Mouse (Mus musculus) heart, embryonic 15.5 days (tissue): ENCODE data around the gene Cabcoco1. TPM values are rescaled to one million over a fixed set of nuclear protein-coding genes. Genes with fewer than 3 reads are reported as not detected.

Experiments
- ATAC-seq: fragments of 200-750 bp; cut with Nextera tagmentation; replicated peaks from 2 replicates; pipeline ENCODE4 v1.8.0; 2017; ENCODE audit warnings: low read depth, moderate TSS enrichment; ENCODE audit not compliant: insufficient number of reproducible peaks, insufficient read depth, low FRiP score
- H3K27ac ChIP-seq: fragments of 300-500 bp; sonication (generic); 2 replicates; pipeline ENCODE4 v1.5.1; 2015; ENCODE audit warnings: mild to moderate bottlenecking, inconsistent platforms
- H3K27me3 ChIP-seq: fragments of 300-500 bp; sonication (generic); 2 replicates; pipeline ENCODE4 v1.6.1; 2015; ENCODE audit warnings: inconsistent platforms
- H3K36me3 ChIP-seq: fragments of 300-500 bp; sonication (generic); 2 replicates; pipeline ENCODE4 v1.6.1; 2015; ENCODE audit warnings: mild to moderate bottlenecking, inconsistent platforms
- H3K4me1 ChIP-seq: fragments of 300-500 bp; sonication (generic); replicated peaks from 2 replicates; pipeline ENCODE4 v1.6.1; 2015; ENCODE audit warnings: inconsistent platforms
- H3K4me2 ChIP-seq: fragments of 300-500 bp; sonication (generic); 2 replicates; pipeline ENCODE4 v1.6.1; 2015; ENCODE audit warnings: inconsistent platforms, mild to moderate bottlenecking, moderate library complexity
- H3K4me3 ChIP-seq: fragments of 300-500 bp; sonication (generic); 2 replicates; pipeline ENCODE4 v1.5.1; 2015; ENCODE audit warnings: mild to moderate bottlenecking, inconsistent platforms
- H3K9ac ChIP-seq: fragments of 300-500 bp; sonication (generic); 2 replicates; pipeline ENCODE4 v1.6.1; 2015; ENCODE audit warnings: mild to moderate bottlenecking, inconsistent platforms
- H3K9me3 ChIP-seq: fragments of 300-500 bp; sonication (generic); replicated peaks from 2 replicates; pipeline ENCODE4 v1.6.1; 2016; ENCODE audit warnings: inconsistent platforms
- WGBS: fragments of 180-500 bp; shearing (Covaris S2); methylation state at CpG from one replicate; pipeline ENCODE4 v1.1.7; 2015; ENCODE audit warnings: mixed read lengths; 5-methylcytosine and 5-hydroxymethylcytosine counted together
- polyA plus RNA-seq: library from polyadenylated mRNA; unstranded; fragments of >200 nt; fragmentation: Nextera tagmentation; extraction: Ambion mirVana; gene quantifications from 2 replicates; pipeline ENCODE4 v1.2.1, GENCODE M21; 2015

The Cabcoco1 gene
- polyA plus RNA-seq, 1 experiment from 2014 or later = 40.6 TPM

- H3K4me2 ChIP-seq = peak overlapping the region; percentile 23; the same call in 1 of the 2 replicates
- ATAC-seq = 0 out of 2 replicates have a peak, but pooled peaks have one; percentile 15
These were observed 95.6 kb downstream of the Cabcoco1 start for GRCm38 (mm10) chr10:68445876-68446796.

GRCm38 (mm10) chr10:68445244-68445811, 96.4 kb downstream of the Cabcoco1 start:
- ATAC-seq = no peak
- WGBS = 67% methylated on average over 8 of the region's 8 CpGs
- Histone ChIP-seq H3K9ac (no peak overlapping the region), H3K4me3 (no peak overlapping the region), H3K4me2 (peak overlapping the region; percentile 23; the same call in 1 of the 2 replicates), H3K36me3 (no peaks in the 10 kb centered on the region), H3K4me1 (peaks cover 22% of the 10 kb centered on the region), H3K27ac (peak overlapping the region; percentile 71; the same call in 1 of the 2 replicates), H3K27me3 (no peaks in the 10 kb centered on the region), H3K9me3 (no peaks in the 10 kb centered on the region)

More at GRCm38 (mm10) chr10:68445876-68446796, 95.6 kb downstream of the Cabcoco1 start:
- no peak overlapping the region for H3K4me3 ChIP-seq
- no peaks in the 10 kb centered on the region for H3K9me3 ChIP-seq
- H3K36me3 ChIP-seq = no peaks in the 10 kb centered on the region
- peak overlapping the region; percentile 71 for H3K27ac ChIP-seq
- peaks cover 22% of the 10 kb centered on the region for H3K4me1 ChIP-seq
- 23% methylated on average over 15 of the region's 15 CpGs for WGBS
- no peak overlapping the region; the same call in 1 of the 2 replicates for H3K9ac ChIP-seq
- H3K27me3 ChIP-seq = no peaks in the 10 kb centered on the region

GRCm38 (mm10) chr10:68444361-68445114, 97.2 kb downstream of the Cabcoco1 start:
- ATAC-seq = no peak
- Histone ChIP-seq H3K27me3 (no peaks in the 10 kb centered on the region), H3K4me3 (no peak overlapping the region), H3K36me3 (no peaks in the 10 kb centered on the region), H3K4me1 (peaks cover 22% of the 10 kb centered on the region), H3K9ac (no peak overlapping the region), H3K27ac (no peak overlapping the region), H3K4me2 (no peak overlapping the region), H3K9me3 (no peaks in the 10 kb centered on the region)
- 78% methylated on average over 14 of the region's 14 CpGs for WGBS

GRCm38 (mm10) chr10:68443132-68443531, 98.6 kb downstream of the Cabcoco1 start:
- H3K4me3 ChIP-seq = no peak overlapping the region
- H3K4me2 ChIP-seq = peak overlapping the region; percentile 33
- 0 out of 2 replicates have a peak overlapping the region, but pooled peaks have one; percentile 15 for H3K27ac ChIP-seq
- no peaks in the 10 kb centered on the region for H3K36me3 ChIP-seq
- no peaks in the 10 kb centered on the region for H3K27me3 ChIP-seq
- no peaks in the 10 kb centered on the region for H3K9me3 ChIP-seq
- no peak for ATAC-seq
- no peak overlapping the region for H3K9ac ChIP-seq
- peaks cover 22% of the 10 kb centered on the region for H3K4me1 ChIP-seq
- WGBS = 11% methylated on average over 7 of the region's 7 CpGs

GRCm38 (mm10) chr10:68442713-68443112, 99.0 kb downstream of the Cabcoco1 start:
- 27% methylated on average over 3 of the region's 3 CpGs for WGBS
- 0 out of 2 replicates have a peak overlapping the region, but pooled peaks have one; percentile 15 for H3K27ac ChIP-seq
- H3K27me3 ChIP-seq = no peaks in the 10 kb centered on the region
- H3K4me1 ChIP-seq = peaks cover 22% of the 10 kb centered on the region
- H3K9ac ChIP-seq = no peak overlapping the region
- H3K9me3 ChIP-seq = no peaks in the 10 kb centered on the region
- H3K4me2 ChIP-seq = peak overlapping the region; percentile 33
- H3K4me3 ChIP-seq = no peak overlapping the region
- no peak for ATAC-seq
- no peaks in the 10 kb centered on the region for H3K36me3 ChIP-seq

GRCm38 (mm10) chr10:68441931-68442662, 99.6 kb downstream of the Cabcoco1 start:
- no peak for ATAC-seq
- 64% methylated on average over 10 of the region's 10 CpGs for WGBS
- H3K4me2 ChIP-seq = no peak overlapping the region
- peaks cover 22% of the 10 kb centered on the region for H3K4me1 ChIP-seq
- no peak overlapping the region for H3K9ac ChIP-seq
- no peaks in the 10 kb centered on the region for H3K36me3 ChIP-seq
- H3K27ac ChIP-seq = no peak overlapping the region
- no peak overlapping the region for H3K4me3 ChIP-seq
- no peaks in the 10 kb centered on the region for H3K9me3 ChIP-seq
- no peaks in the 10 kb centered on the region for H3K27me3 ChIP-seq

- WGBS = 79% methylated on average over 8 of the region's 8 CpGs
These were observed 101.2 kb downstream of the Cabcoco1 start for GRCm38 (mm10) chr10:68440515-68440914.

GRCm38 (mm10) chr10:68435754-68436153, 105.9 kb downstream of the Cabcoco1 start:
- ATAC-seq = no peak

More at GRCm38 (mm10) chr10:68440515-68440914, 101.2 kb downstream of the Cabcoco1 start:
- Histone ChIP-seq H3K4me2 (no peak overlapping the region), H3K36me3 (no peaks in the 10 kb centered on the region; the same call in 1 of the 2 replicates), H3K9me3 (no peaks in the 10 kb centered on the region), H3K9ac (no peak overlapping the region), H3K27me3 (no peaks in the 10 kb centered on the region), H3K4me1 (peaks cover 12% of the 10 kb centered on the region), H3K27ac (no peak overlapping the region), H3K4me3 (no peak overlapping the region)
- no peak for ATAC-seq

GRCm38 (mm10) chr10:68435001-68435560, 106.6 kb downstream of the Cabcoco1 start:
- H3K4me1 ChIP-seq = no peaks in the 10 kb centered on the region
- no peaks in the 10 kb centered on the region for H3K27me3 ChIP-seq
- no peak overlapping the region for H3K4me2 ChIP-seq
- WGBS = 82% methylated on average over 13 of the region's 13 CpGs
- no peaks in the 10 kb centered on the region; the same call in 1 of the 2 replicates for H3K36me3 ChIP-seq
- no peak overlapping the region for H3K9ac ChIP-seq
- H3K27ac ChIP-seq = no peak overlapping the region
- H3K4me3 ChIP-seq = no peak overlapping the region
- no peak for ATAC-seq
- H3K9me3 ChIP-seq = no peaks in the 10 kb centered on the region

More at GRCm38 (mm10) chr10:68435754-68436153, 105.9 kb downstream of the Cabcoco1 start:
- Histone ChIP-seq H3K36me3 (no peaks in the 10 kb centered on the region; the same call in 1 of the 2 replicates), H3K4me3 (no peak overlapping the region), H3K27ac (no peak overlapping the region), H3K9me3 (no peaks in the 10 kb centered on the region), H3K27me3 (no peaks in the 10 kb centered on the region), H3K4me2 (no peak overlapping the region), H3K4me1 (no peaks in the 10 kb centered on the region), H3K9ac (no peak overlapping the region)
- WGBS = 80% methylated on average over 7 of the region's 7 CpGs

- WGBS = 82% methylated on average over 9 of the region's 9 CpGs
These were observed 107.6 kb downstream of the Cabcoco1 start for GRCm38 (mm10) chr10:68434045-68434639.

More at GRCm38 (mm10) chr10:68434045-68434639, 107.6 kb downstream of the Cabcoco1 start:
- no peaks in the 10 kb centered on the region for H3K9me3 ChIP-seq
- no peak overlapping the region for H3K27ac ChIP-seq
- no peaks in the 10 kb centered on the region; the same call in 1 of the 2 replicates for H3K36me3 ChIP-seq
- H3K4me2 ChIP-seq = no peak overlapping the region
- no peaks in the 10 kb centered on the region for H3K27me3 ChIP-seq
- no peaks in the 10 kb centered on the region for H3K4me1 ChIP-seq
- ATAC-seq = no peak
- no peak overlapping the region for H3K9ac ChIP-seq
- no peak overlapping the region for H3K4me3 ChIP-seq
